Mouse (Mus musculus): Measurements from ENCODE around the gene Dner. TPM values are rescaled to one million over a fixed set of nuclear protein-coding genes. Genes with fewer than 3 reads are reported as not detected.

Dner gene
- polyA plus RNA-seq, 1 experiment from 2014 or later: 0.67 TPM

GRCm38 (mm10) chr1:84585434-84585833 lies 110.6 kb downstream of the Dner start:
- no peaks in the 10 kb centered on the region for H3K36me3 ChIP-seq

GRCm38 (mm10) chr1:84581812-84582211 lies 114.2 kb downstream of the Dner start:
- no peaks in the 10 kb centered on the region for H3K9me3 ChIP-seq (replicated peaks)
- no peaks in the 10 kb centered on the region; the same call in 1 of the 2 replicates for H3K4me1 ChIP-seq (replicated peaks)
- 50% methylated on average over 2 of the region's 2 CpGs for WGBS
- no peak overlapping the region for H3K4me2 ChIP-seq
- H3K9ac ChIP-seq: no peak overlapping the region
- H3K27me3 ChIP-seq: no peaks in the 10 kb centered on the region
- no peak for ATAC-seq (replicated peaks; ENCODE audit: insufficient number of reproducible peaks, insufficient read depth, low FRiP score, low read depth)
- H3K36me3 ChIP-seq: no peaks in the 10 kb centered on the region
- no peak overlapping the region for H3K4me3 ChIP-seq
- H3K27ac ChIP-seq: no peak overlapping the region

More at GRCm38 (mm10) chr1:84585434-84585833, 110.6 kb downstream of the Dner start:
- ATAC-seq (replicated peaks; ENCODE audit: insufficient number of reproducible peaks, insufficient read depth, low FRiP score, low read depth): no peak
- no peaks in the 10 kb centered on the region; the same call in 1 of the 2 replicates for H3K4me1 ChIP-seq (replicated peaks)
- 12% methylated on average over 6 of the region's 6 CpGs for WGBS
- no peaks in the 10 kb centered on the region for H3K27me3 ChIP-seq
- H3K27ac ChIP-seq: no peak overlapping the region
- H3K9ac ChIP-seq: no peak overlapping the region
- no peak overlapping the region for H3K4me2 ChIP-seq
- no peaks in the 10 kb centered on the region for H3K9me3 ChIP-seq (replicated peaks)
- no peak overlapping the region for H3K4me3 ChIP-seq

- Histone ChIP-seq H3K4me3 (no peak overlapping the region), H3K4me2 (no peak overlapping the region), H3K9me3 (replicated peaks) (no peaks in the 10 kb centered on the region), H3K27ac (no peak overlapping the region), H3K36me3 (no peaks in the 10 kb centered on the region), H3K27me3 (no peaks in the 10 kb centered on the region), H3K9ac (no peak overlapping the region), H3K4me1 (replicated peaks) (no peaks in the 10 kb centered on the region)
- 66% methylated on average over 8 of the region's 8 CpGs for WGBS
- no peak for ATAC-seq (replicated peaks; ENCODE audit: insufficient number of reproducible peaks, insufficient read depth, low FRiP score, low read depth)
These were observed 134.2 kb downstream of the Dner start for GRCm38 (mm10) chr1:84561841-84562240.

- no peak for ATAC-seq (replicated peaks; ENCODE audit: insufficient number of reproducible peaks, insufficient read depth, low FRiP score, low read depth)
- Histone ChIP-seq H3K9me3 (replicated peaks) (no peaks in the 10 kb centered on the region), H3K9ac (no peak overlapping the region), H3K36me3 (no peaks in the 10 kb centered on the region), H3K4me2 (no peak overlapping the region), H3K27ac (no peak overlapping the region), H3K27me3 (no peaks in the 10 kb centered on the region), H3K4me1 (replicated peaks) (no peaks in the 10 kb centered on the region), H3K4me3 (no peak overlapping the region)
- 64% methylated on average over 4 of the region's 4 CpGs for WGBS
These were observed 134.6 kb downstream of the Dner start for GRCm38 (mm10) chr1:84561387-84561786.

GRCm38 (mm10) chr1:84556546-84557511 lies 139.2 kb downstream of the Dner start:
- H3K9ac ChIP-seq: no peak overlapping the region
- H3K4me3 ChIP-seq: no peak overlapping the region
- H3K4me1 ChIP-seq (replicated peaks): no peaks in the 10 kb centered on the region
- H3K4me2 ChIP-seq: no peak overlapping the region
- H3K9me3 ChIP-seq (replicated peaks): no peaks in the 10 kb centered on the region
- no peaks in the 10 kb centered on the region for H3K27me3 ChIP-seq
- WGBS: 83% methylated on average over 8 of the region's 8 CpGs
- H3K27ac ChIP-seq: no peak overlapping the region
- ATAC-seq (replicated peaks; ENCODE audit: insufficient number of reproducible peaks, insufficient read depth, low FRiP score, low read depth): no peak
- H3K36me3 ChIP-seq: no peaks in the 10 kb centered on the region

GRCm38 (mm10) chr1:84552005-84552404 lies 144.0 kb downstream of the Dner start:
- H3K9me3 ChIP-seq (replicated peaks): no peaks in the 10 kb centered on the region
- H3K27ac ChIP-seq: no peak overlapping the region
- no peaks in the 10 kb centered on the region for H3K27me3 ChIP-seq
- no peaks in the 10 kb centered on the region for H3K36me3 ChIP-seq
- H3K9ac ChIP-seq: no peak overlapping the region
- H3K4me2 ChIP-seq: no peak overlapping the region
- H3K4me1 ChIP-seq (replicated peaks): 0 out of 2 replicates have a peak, but pooled peaks cover 7% of the 10 kb centered on the region
- ATAC-seq (replicated peaks; ENCODE audit: insufficient number of reproducible peaks, insufficient read depth, low FRiP score, low read depth): no peak
- no peak overlapping the region for H3K4me3 ChIP-seq
- WGBS: 90% methylated on average over 3 of the region's 3 CpGs

- Histone ChIP-seq H3K4me1 (replicated peaks) (0 out of 2 replicates have a peak, but pooled peaks cover 7% of the 10 kb centered on the region), H3K27me3 (no peaks in the 10 kb centered on the region), H3K4me2 (no peak overlapping the region), H3K9ac (no peak overlapping the region), H3K9me3 (replicated peaks) (no peaks in the 10 kb centered on the region), H3K4me3 (no peak overlapping the region), H3K27ac (no peak overlapping the region), H3K36me3 (no peaks in the 10 kb centered on the region)
- WGBS: 53% methylated on average over 2 of the region's 2 CpGs
- ATAC-seq (replicated peaks; ENCODE audit: insufficient number of reproducible peaks, insufficient read depth, low FRiP score, low read depth): no peak
These were observed 146.0 kb downstream of the Dner start for GRCm38 (mm10) chr1:84550065-84550368.

GRCm38 (mm10) chr1:84549367-84550064 lies 146.5 kb downstream of the Dner start:
- ATAC-seq (replicated peaks; ENCODE audit: insufficient number of reproducible peaks, insufficient read depth, low FRiP score, low read depth): no peak
- no peak overlapping the region for H3K4me3 ChIP-seq
- H3K27me3 ChIP-seq: no peaks in the 10 kb centered on the region
- WGBS: 18% methylated on average over 2 of the region's 2 CpGs
- H3K4me1 ChIP-seq (replicated peaks): 0 out of 2 replicates have a peak, but pooled peaks cover 7% of the 10 kb centered on the region
- no peaks in the 10 kb centered on the region for H3K36me3 ChIP-seq
- no peak overlapping the region for H3K9ac ChIP-seq
- H3K4me2 ChIP-seq: no peak overlapping the region
- no peak overlapping the region for H3K27ac ChIP-seq
- no peaks in the 10 kb centered on the region for H3K9me3 ChIP-seq (replicated peaks)

- no peaks in the 10 kb centered on the region for H3K9me3 ChIP-seq (replicated peaks)
- H3K27ac ChIP-seq: no peak overlapping the region
- no peaks in the 10 kb centered on the region for H3K36me3 ChIP-seq
- H3K4me3 ChIP-seq: no peak overlapping the region
- no peak overlapping the region for H3K4me2 ChIP-seq
- WGBS: 67% methylated on average over 4 of the region's 4 CpGs
- no peaks in the 10 kb centered on the region for H3K4me1 ChIP-seq (replicated peaks)
- no peaks in the 10 kb centered on the region for H3K27me3 ChIP-seq
- H3K9ac ChIP-seq: no peak overlapping the region
- no peak for ATAC-seq (replicated peaks; ENCODE audit: insufficient number of reproducible peaks, insufficient read depth, low FRiP score, low read depth)
These were observed 160.0 kb downstream of the Dner start for GRCm38 (mm10) chr1:84536069-84536468.

- no peak overlapping the region for H3K4me3 ChIP-seq
- no peaks in the 10 kb centered on the region for H3K27me3 ChIP-seq
- H3K36me3 ChIP-seq: no peaks in the 10 kb centered on the region
- H3K9me3 ChIP-seq (replicated peaks): no peaks in the 10 kb centered on the region
- no peak overlapping the region for H3K9ac ChIP-seq
- ATAC-seq (replicated peaks; ENCODE audit: insufficient number of reproducible peaks, insufficient read depth, low FRiP score, low read depth): no peak
- no peak overlapping the region for H3K4me2 ChIP-seq
- no peaks in the 10 kb centered on the region for H3K4me1 ChIP-seq (replicated peaks)
- 59% methylated on average over 3 of the region's 3 CpGs for whole genome bisulfite sequencing
- no peak overlapping the region for H3K27ac ChIP-seq
These were observed 170.5 kb downstream of the Dner start for GRCm38 (mm10) chr1:84525514-84525913.

- 83% methylated on average over 4 of the region's 4 CpGs for WGBS
- H3K36me3 ChIP-seq: no peaks in the 10 kb centered on the region
- H3K9me3 ChIP-seq (replicated peaks): no peaks in the 10 kb centered on the region
- no peak overlapping the region for H3K4me2 ChIP-seq
- ATAC-seq (replicated peaks; ENCODE audit: insufficient number of reproducible peaks, insufficient read depth, low FRiP score, low read depth): no peak
- H3K4me1 ChIP-seq (replicated peaks): no peaks in the 10 kb centered on the region
- no peak overlapping the region for H3K4me3 ChIP-seq
- no peak overlapping the region for H3K27ac ChIP-seq
- no peaks in the 10 kb centered on the region for H3K27me3 ChIP-seq
- no peak overlapping the region for H3K9ac ChIP-seq
These were observed 171.6 kb downstream of the Dner start for GRCm38 (mm10) chr1:84524413-84524812.

All from heart, embryonic 15.5 days (tissue).